Mouse (Mus musculus) limb, embryonic 11.5 days (tissue): Measurements from ENCODE around the gene Gm14569. TPM values are rescaled to one million over a fixed set of nuclear protein-coding genes. Genes with fewer than 3 reads are reported as not detected.

Experiments used
- ATAC-seq: fragments of 200-750 bp; cut with Nextera tagmentation; 2 replicates; pipeline ENCODE4 v1.8.0; 2017; ENCODE audit warnings: low read depth; ENCODE audit not compliant: insufficient number of reproducible peaks, low FRiP score, low TSS enrichment
- DNase-seq: peaks from one replicate; pipeline ENCODE4 v3.0.0-alpha.2; 2015; ENCODE audit warnings: low spot score
- H3K27ac ChIP-seq: fragments of 300-500 bp; sonication (generic); replicated peaks from 2 replicates; pipeline ENCODE4 v1.5.1; 2014; ENCODE audit warnings: low read depth, mild to moderate bottlenecking, low read length
- H3K27me3 ChIP-seq: fragments of 300-500 bp; sonication (generic); 2 replicates; pipeline ENCODE4 v1.6.1; 2014; ENCODE audit warnings: mild to moderate bottlenecking, low read length, mixed read lengths; ENCODE audit not compliant: control insufficient read depth, insufficient read depth
- H3K36me3 ChIP-seq: fragments of 300-500 bp; sonication (generic); 2 replicates; pipeline ENCODE4 v1.6.1; 2014; ENCODE audit warnings: mild to moderate bottlenecking, low read length, moderate library complexity, mixed read lengths; ENCODE audit not compliant: control insufficient read depth, insufficient read depth
- H3K4me1 ChIP-seq: fragments of 300-500 bp; sonication (generic); 2 replicates; pipeline ENCODE4 v1.6.1; 2014; ENCODE audit warnings: low read length, mixed read lengths; ENCODE audit not compliant: control insufficient read depth, insufficient read depth
- H3K4me2 ChIP-seq: fragments of 300-500 bp; sonication (generic); 2 replicates; pipeline ENCODE4 v1.6.1; 2014; ENCODE audit warnings: low read depth, mild to moderate bottlenecking, moderate library complexity; ENCODE audit not compliant: severe bottlenecking
- H3K4me3 ChIP-seq: fragments of 300-500 bp; sonication (generic); 2 replicates; pipeline ENCODE4 v1.5.1; 2014; ENCODE audit warnings: low read depth, low read length
- H3K9ac ChIP-seq: fragments of 300-500 bp; sonication (generic); 2 replicates; pipeline ENCODE4 v1.6.1; 2014; ENCODE audit warnings: mild to moderate bottlenecking, low read length
- H3K9me3 ChIP-seq: fragments of 300-500 bp; sonication (generic); 2 replicates; pipeline ENCODE4 v1.6.1; 2016; ENCODE audit warnings: low read length; ENCODE audit not compliant: control insufficient read depth
- WGBS: fragments of 180-500 bp; shearing (Covaris S2); extraction: QIAGEN DNeasy Blood & Tissue Kit; methylation state at CpG from one replicate; pipeline ENCODE4 v1.1.7; 2014; 5-methylcytosine and 5-hydroxymethylcytosine counted together
- polyA plus RNA-seq: library from polyadenylated mRNA; unstranded; fragments of >200 nt; fragmentation: Nextera tagmentation; extraction: Ambion mirVana; gene quantifications from 2 replicates; pipeline ENCODE4 v1.2.1, GENCODE M21; 2014

Gene Gm14569
- polyA plus RNA-seq: not detected in 2 replicates

DNA sequence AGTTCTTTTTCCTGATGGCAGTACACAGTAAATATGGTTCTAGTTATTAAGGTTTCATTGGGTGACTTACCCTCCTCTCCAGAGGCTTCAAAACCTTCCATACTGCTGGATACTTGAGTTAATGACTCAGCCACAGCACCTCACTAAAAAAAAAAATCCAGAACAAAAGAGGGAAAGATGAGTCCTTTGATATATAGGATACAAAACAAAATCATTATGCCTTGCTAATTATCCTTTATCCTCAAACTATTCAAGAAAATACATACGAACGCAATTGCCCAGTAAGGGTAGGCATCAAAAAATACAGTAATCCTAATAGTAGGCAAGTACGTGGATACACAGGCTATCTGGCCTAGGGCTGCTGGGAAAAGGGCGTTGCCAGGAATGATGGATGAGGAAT is at the start of gene Gm14569:
Gene Gm14569 (minus strand): TSS at position 101 of the 400 bp plus-strand sequence.
- 88% methylated on average over 4 of the region's 4 CpGs for whole genome bisulfite sequencing
- no peak for ATAC-seq
- Histone ChIP-seq H3K9me3 (no peaks in the 10 kb centered on the region), H3K27ac (no peak within 1 kb of the TSS), H3K9ac (no peak within 1 kb of the TSS), H3K4me2 (no peak within 1 kb of the TSS), H3K36me3 (no peaks in the 10 kb centered on the region), H3K4me3 (no peak within 1 kb of the TSS), H3K4me1 (no peaks in the 10 kb centered on the region), H3K27me3 (no peaks in the 10 kb centered on the region)
- no peak for DNase-seq

DNA sequence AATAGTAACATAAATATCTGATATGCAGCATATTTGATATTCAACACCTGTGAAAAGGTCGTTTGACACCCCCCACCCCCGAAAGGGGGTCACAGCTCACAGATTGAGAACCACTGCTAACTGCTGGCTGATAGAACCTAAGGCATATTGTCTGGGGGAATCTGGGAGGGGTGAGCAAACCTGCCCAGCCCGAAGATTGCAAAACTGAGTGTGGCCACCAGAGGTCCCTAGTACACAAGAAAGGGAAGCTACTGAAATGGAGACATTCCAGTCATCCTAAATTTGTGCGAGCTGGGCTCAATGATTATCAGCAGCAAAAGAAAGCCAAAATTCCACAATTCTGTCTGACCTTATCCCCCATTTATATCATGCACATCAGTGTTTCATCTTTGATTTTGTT is 42.9 kb upstream of the Gm14569 start:
- Histone ChIP-seq H3K4me3 (no peak overlapping the region), H3K27ac (no peak overlapping the region), H3K9ac (no peak overlapping the region), H3K4me1 (no peaks in the 10 kb centered on the region), H3K4me2 (no peak overlapping the region), H3K27me3 (no peaks in the 10 kb centered on the region), H3K36me3 (no peaks in the 10 kb centered on the region), H3K9me3 (no peaks in the 10 kb centered on the region)
- WGBS: 13% methylated on average over 4 of the region's 4 CpGs
- ATAC-seq (no peak), DNase-seq (peak; percentile 77)

DNA sequence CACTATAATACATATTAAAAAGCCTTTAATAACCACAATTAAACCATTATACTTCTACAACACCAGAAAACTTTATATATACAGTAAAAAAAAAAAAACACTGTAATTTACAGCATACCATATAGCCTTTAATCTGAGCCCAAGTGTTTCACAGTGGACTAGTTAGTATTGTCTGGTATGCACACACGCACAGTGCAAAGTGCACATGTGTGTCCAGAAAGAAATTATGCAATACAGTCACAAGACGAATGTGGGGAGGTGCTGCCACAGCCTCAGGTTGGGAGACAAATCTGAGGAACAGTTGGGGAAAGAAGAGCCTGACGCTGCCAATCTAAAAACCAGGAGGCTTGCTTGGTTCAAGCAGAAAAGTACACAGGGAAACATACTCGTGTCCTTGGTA is 42.1 kb upstream of the Gm14569 start:
- H3K4me1 ChIP-seq: no peaks in the 10 kb centered on the region
- no peaks in the 10 kb centered on the region for H3K9me3 ChIP-seq
- no peak overlapping the region for H3K4me3 ChIP-seq
- no peaks in the 10 kb centered on the region for H3K27me3 ChIP-seq
- WGBS: 75% methylated on average over 4 of the region's 4 CpGs
- no peak overlapping the region for H3K9ac ChIP-seq
- H3K4me2 ChIP-seq: no peak overlapping the region
- no peak overlapping the region for H3K27ac ChIP-seq
- DNase-seq: no peak
- no peak for ATAC-seq
- no peaks in the 10 kb centered on the region for H3K36me3 ChIP-seq

DNA sequence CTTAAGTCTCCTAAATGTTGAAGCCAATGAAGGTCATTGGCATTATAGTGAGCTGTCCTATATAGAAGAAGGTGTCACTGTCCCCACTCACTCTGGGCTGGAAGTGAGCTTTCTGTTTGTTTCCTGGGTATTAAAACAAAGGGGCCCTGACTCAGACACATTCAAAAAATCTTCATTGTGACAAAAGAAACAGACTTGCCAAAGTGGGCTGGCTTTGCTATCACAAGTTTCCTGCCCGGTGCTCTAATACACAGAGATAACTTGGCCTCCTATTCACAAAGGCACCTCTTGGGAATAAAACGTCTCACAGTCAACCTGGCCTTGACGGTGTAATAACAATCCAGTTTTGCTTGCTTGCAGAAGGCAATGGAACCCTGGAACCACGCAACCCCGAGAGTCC is 38.6 kb upstream of the Gm14569 start:
- Histone ChIP-seq H3K27me3 (no peaks in the 10 kb centered on the region), H3K4me2 (no peak overlapping the region), H3K9ac (no peak overlapping the region), H3K9me3 (no peaks in the 10 kb centered on the region), H3K36me3 (no peaks in the 10 kb centered on the region), H3K27ac (no peak overlapping the region), H3K4me1 (no peaks in the 10 kb centered on the region), H3K4me3 (no peak overlapping the region)
- no peak for DNase-seq
- no peak for ATAC-seq
- whole genome bisulfite sequencing: 85% methylated on average over 5 of the region's 5 CpGs

DNA sequence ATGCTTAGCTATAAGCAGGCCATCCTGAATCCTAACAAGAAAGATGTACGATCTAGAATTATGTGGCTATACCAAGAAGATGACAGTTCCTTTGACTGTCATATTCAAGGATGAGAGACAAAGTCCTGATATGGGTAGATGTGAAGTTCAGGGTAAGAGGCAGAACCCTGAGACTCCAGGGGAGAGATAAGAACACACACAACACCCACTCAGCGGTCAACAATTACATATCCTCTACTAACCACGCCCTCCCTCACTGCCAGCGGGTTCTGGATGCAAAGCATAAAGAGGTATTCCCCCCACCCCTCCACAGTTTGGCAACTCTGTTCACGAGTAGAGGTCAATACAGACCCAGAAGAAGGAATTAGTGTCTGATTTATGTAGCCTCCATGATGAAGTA is 32.1 kb upstream of the Gm14569 start:
- Histone ChIP-seq H3K36me3 (no peaks in the 10 kb centered on the region), H3K4me1 (no peaks in the 10 kb centered on the region), H3K4me2 (no peak overlapping the region), H3K27ac (no peak overlapping the region), H3K4me3 (no peak overlapping the region), H3K9me3 (no peaks in the 10 kb centered on the region), H3K27me3 (no peaks in the 10 kb centered on the region), H3K9ac (no peak overlapping the region)
- ATAC-seq: no peak
- 67% methylated on average over 5 of the region's 5 CpGs for WGBS
- no peak for DNase-seq

DNA sequence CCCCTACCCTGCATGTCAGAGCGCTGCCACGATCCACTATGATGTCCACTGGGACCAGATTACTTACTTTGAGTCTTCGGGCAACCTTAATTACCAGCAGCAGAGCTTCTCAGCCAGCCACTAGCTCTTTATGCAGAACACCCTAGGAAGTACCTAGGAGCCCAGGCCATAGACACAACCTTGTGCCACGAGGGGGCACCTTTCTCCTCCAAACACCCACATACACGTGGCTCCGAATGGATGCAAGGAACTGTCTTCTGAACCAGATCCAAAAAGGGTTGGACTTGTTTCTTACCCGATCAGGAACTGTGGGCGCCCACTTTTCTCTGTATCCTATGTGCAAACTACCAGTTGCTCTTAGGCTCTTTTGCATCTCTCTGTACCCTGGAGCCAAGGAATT is 22.1 kb upstream of the Gm14569 start:
- ATAC-seq: no peak
- Histone ChIP-seq H3K27ac (no peak overlapping the region), H3K4me2 (no peak overlapping the region), H3K4me1 (no peaks in the 10 kb centered on the region), H3K9me3 (no peaks in the 10 kb centered on the region), H3K36me3 (no peaks in the 10 kb centered on the region), H3K27me3 (no peaks in the 10 kb centered on the region), H3K4me3 (no peak overlapping the region), H3K9ac (no peak overlapping the region)
- 46% methylated on average over 8 of the region's 8 CpGs for WGBS
- no peak for DNase-seq

DNA sequence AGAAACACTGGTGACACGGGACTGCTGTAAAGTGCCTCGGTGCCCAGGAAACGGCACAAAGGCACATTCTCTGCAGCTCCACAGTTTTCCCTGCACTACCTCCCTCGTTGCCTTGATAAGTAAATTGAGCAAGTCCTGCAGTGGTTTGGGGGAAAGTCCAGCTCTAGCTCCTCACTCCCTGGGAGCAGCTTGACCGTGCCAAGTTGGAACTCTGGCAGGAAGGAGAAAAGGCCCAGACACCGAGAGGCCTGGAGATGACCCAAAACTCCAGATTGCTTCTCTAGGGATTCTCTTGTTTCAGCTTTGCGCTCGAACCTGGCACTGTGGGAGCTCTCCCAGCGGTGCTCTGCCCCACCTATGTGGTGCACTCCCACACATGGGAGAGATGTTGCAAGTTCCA is 21.6 kb upstream of the Gm14569 start:
- H3K9me3 ChIP-seq: no peaks in the 10 kb centered on the region
- H3K36me3 ChIP-seq: no peaks in the 10 kb centered on the region
- WGBS: 64% methylated on average over 9 of the region's 9 CpGs
- no peak overlapping the region for H3K4me3 ChIP-seq
- H3K9ac ChIP-seq: no peak overlapping the region
- H3K4me2 ChIP-seq: no peak overlapping the region
- DNase-seq: no peak
- no peaks in the 10 kb centered on the region for H3K4me1 ChIP-seq
- H3K27me3 ChIP-seq: no peaks in the 10 kb centered on the region
- H3K27ac ChIP-seq: no peak overlapping the region
- no peak for ATAC-seq

DNA sequence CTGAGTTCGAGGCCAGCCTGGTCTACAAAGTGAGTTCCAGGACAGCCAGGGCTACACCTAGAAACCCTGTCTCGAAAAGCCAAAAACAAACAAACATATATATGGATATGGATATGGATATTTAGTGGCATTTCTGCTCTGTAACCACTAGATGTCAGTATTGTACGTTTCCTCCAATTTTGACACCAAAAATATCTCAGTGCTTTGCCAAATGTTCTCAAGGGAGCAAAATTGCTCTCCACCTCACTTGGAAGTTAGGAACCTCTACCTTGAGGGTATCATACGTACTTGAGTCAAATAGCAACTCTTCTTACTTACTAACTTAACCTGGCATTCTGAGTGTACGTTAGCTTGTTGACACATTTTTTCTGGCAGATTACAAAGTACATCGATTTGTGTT is 15.2 kb upstream of the Gm14569 start:
- no peak overlapping the region for H3K27ac ChIP-seq
- H3K4me3 ChIP-seq: no peak overlapping the region
- no peaks in the 10 kb centered on the region for H3K9me3 ChIP-seq
- H3K9ac ChIP-seq: no peak overlapping the region
- DNase-seq (no peak), ATAC-seq (no peak)
- 57% methylated on average over 6 of the region's 6 CpGs for WGBS
- no peaks in the 10 kb centered on the region for H3K36me3 ChIP-seq
- no peaks in the 10 kb centered on the region for H3K4me1 ChIP-seq
- no peaks in the 10 kb centered on the region for H3K27me3 ChIP-seq
- no peak overlapping the region for H3K4me2 ChIP-seq

DNA sequence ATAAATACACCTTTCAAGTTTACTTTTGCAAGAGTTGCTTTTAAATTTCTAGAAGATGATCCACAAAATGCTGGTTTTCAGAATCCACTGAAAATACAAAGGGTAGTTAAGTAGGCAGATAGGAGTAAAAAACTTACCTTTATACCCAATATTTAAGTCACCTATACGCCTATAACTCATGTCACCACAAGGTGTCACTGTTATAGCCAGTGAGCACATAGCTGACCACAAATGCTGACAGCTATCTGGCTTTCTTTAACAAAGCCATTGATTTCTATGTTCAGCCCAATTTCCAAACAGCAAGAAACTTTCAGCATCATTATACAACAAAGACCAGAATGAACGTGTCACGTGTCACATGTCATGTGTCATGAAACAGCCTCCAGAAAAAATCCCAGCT is 2.1 kb downstream of the Gm14569 start:
- Histone ChIP-seq H3K27ac (no peak overlapping the region), H3K27me3 (no peaks in the 10 kb centered on the region), H3K4me1 (no peaks in the 10 kb centered on the region), H3K4me3 (no peak overlapping the region), H3K9ac (no peak overlapping the region), H3K4me2 (no peak overlapping the region), H3K36me3 (no peaks in the 10 kb centered on the region), H3K9me3 (no peaks in the 10 kb centered on the region)
- no peak for DNase-seq
- ATAC-seq: no peak
- 29% methylated on average over 3 of the region's 3 CpGs for WGBS
